Mouse (Mus musculus): ENCODE results near the gene Mrgpra1. TPM values are rescaled to one million over a fixed set of nuclear protein-coding genes. Genes with fewer than 3 reads are reported as not detected.
"Not testable (repeated sequence)": the region's sequence is repeated elsewhere in the genome, so short reads cannot be mapped to it uniquely, and the experiment has no call there.

Mrgpra1 gene
- total RNA-seq (2014; rRNA removed) (not detected in 2 replicates), polyA plus RNA-seq (2015; fragmentation: Nextera tagmentation; extraction: Ambion mirVana) (not detected in 2 replicates)

DNA sequence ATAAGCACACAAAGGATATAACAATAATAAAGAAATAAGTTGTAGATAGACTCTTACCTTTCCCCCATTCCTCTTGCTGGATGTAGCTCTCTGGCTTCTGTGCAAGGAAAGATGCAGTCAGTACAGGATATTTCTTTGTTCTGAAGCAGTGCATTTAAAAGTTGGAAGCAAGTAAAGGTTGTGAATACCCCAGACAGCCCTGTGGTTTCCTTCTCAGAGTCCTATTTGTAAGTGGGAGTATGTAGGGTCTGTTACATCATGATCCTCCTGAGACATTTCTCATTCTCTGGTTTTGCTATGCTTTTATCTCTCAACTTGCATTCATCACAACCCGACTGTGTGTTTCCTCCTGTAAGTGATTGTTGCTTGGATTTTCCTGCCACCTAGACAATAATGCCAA is at the start of gene Mrgpra1:
Gene Mrgpra1, minus strand, starts transcription at position 101 of the 400 bp plus-strand sequence.
- no peak for TF ChIP-seq CTCF (IDR thresholded peaks at IDR 0.05)
- Histone ChIP-seq H3K27me3 (ENCODE audit: insufficient read depth, low read length) (no peaks in the 10 kb centered on the region), H3K36me3 (ENCODE audit: insufficient read depth, low read length) (no peaks in the 10 kb centered on the region), H3K4me1 (ENCODE audit: insufficient read depth, low read length) (no peaks in the 10 kb centered on the region), H3K4me2 (ENCODE audit: low read depth, low read length, poor library complexity, severe bottlenecking) (no peak within 1 kb of the TSS), H3K9ac (replicated peaks; ENCODE audit: low read length, poor library complexity, severe bottlenecking) (no peak within 1 kb of the TSS), H3K9me3 (ENCODE audit: low read length) (peaks cover 21% of the 10 kb centered on the region; the same call in 1 of the 2 replicates), H3K27ac (ENCODE audit: low read depth, low read length) (no peak within 1 kb of the TSS), H3K4me3 (ENCODE audit: low read depth, low read length) (no peak within 1 kb of the TSS)
- DNase-seq (ENCODE audit: low spot score) (no peak), ATAC-seq (ENCODE audit: low FRiP score) (no peak)
- WGBS: 82% methylated on average over 1 of the region's 1 CpGs

DNA sequence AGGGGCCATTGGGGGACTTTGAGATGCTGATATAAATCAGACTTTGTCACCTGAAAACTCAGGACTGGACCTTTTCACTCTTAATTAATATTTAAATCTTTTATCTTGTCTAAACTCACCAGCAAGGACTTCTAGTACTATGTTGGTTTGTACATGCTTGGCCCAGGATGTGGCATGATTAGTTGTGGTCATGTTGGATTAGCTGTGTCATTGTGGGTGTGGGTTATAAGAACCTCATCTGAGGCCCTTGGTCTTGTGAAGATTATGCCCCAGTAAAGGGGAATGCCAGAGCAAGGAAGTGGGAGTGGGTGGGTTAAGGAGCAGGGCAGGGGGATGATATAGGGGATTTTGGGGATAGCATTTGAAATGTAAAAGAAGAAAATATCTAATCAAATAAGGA is 47.1 kb upstream of the Mrgpra1 start:
- DNase-seq (ENCODE audit: low spot score) (no peak), ATAC-seq (ENCODE audit: low FRiP score) (no peak)
- Histone ChIP-seq H3K9me3 (ENCODE audit: low read length) (peaks cover 12% of the 10 kb centered on the region; the same call in 1 of the 2 replicates), H3K4me3 (ENCODE audit: low read depth, low read length) (no peak overlapping the region), H3K9ac (replicated peaks; ENCODE audit: low read length, poor library complexity, severe bottlenecking) (no peak overlapping the region), H3K27me3 (ENCODE audit: insufficient read depth, low read length) (no peaks in the 10 kb centered on the region), H3K36me3 (ENCODE audit: insufficient read depth, low read length) (no peaks in the 10 kb centered on the region), H3K4me2 (ENCODE audit: low read depth, low read length, poor library complexity, severe bottlenecking) (no peak overlapping the region), H3K27ac (ENCODE audit: low read depth, low read length) (no peak overlapping the region), H3K4me1 (ENCODE audit: insufficient read depth, low read length) (no peaks in the 10 kb centered on the region)
- TF ChIP-seq CTCF (IDR thresholded peaks at IDR 0.05): no peak

DNA sequence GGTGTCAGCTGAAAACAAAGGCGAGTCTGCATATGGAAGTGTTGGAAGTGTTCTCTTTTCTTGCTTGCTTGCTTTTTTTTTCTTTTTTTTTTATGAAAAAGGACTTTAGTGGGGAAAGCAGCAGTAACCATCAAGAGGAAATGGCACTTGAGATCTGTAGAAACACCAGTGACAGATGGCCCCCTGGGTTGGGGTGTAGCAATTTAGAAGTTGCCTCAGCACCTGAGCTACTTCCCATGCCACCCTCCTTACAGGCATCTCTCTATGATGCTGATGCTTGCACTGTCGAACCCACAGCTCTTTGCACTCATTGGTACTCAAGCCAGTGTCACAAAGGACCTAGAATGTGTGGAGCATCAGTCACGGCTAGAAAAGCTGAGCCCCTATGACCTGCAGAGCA is 5.6 kb downstream of the Mrgpra1 start:
- DNase-seq (ENCODE audit: low spot score): no peak
- ATAC-seq (ENCODE audit: low FRiP score): no peak

GRCm38 (mm10) chr7:47345905-47346478 is 8.0 kb downstream of the Mrgpra1 start:
- DNase-seq (ENCODE audit: low spot score): no peak
- TF ChIP-seq CTCF (IDR thresholded peaks at IDR 0.05): no peak
- no peaks in the 10 kb centered on the region for H3K4me1 ChIP-seq (ENCODE audit: insufficient read depth, low read length)
- no peaks in the 10 kb centered on the region for H3K27me3 ChIP-seq (ENCODE audit: insufficient read depth, low read length)
- H3K9ac ChIP-seq (replicated peaks; ENCODE audit: low read length, poor library complexity, severe bottlenecking): no peak overlapping the region
- H3K9me3 ChIP-seq (ENCODE audit: low read length): peaks cover 27% of the 10 kb centered on the region; the same call in 1 of the 2 replicates
- no peak overlapping the region for H3K27ac ChIP-seq (ENCODE audit: low read depth, low read length)
- no peak for ATAC-seq (ENCODE audit: low FRiP score)
- no peak overlapping the region for H3K4me2 ChIP-seq (ENCODE audit: low read depth, low read length, poor library complexity, severe bottlenecking)
- H3K36me3 ChIP-seq (ENCODE audit: insufficient read depth, low read length): no peaks in the 10 kb centered on the region
- WGBS: 90% methylated on average over 4 of the region's 4 CpGs
- H3K4me3 ChIP-seq (ENCODE audit: low read depth, low read length): no peak overlapping the region

More for the DNA sequence above, 5.6 kb downstream of the Mrgpra1 start:
- H3K4me3 ChIP-seq (ENCODE audit: low read depth, low read length): no peak overlapping the region
- no peak overlapping the region for H3K9ac ChIP-seq (replicated peaks; ENCODE audit: low read length, poor library complexity, severe bottlenecking)
- 75% methylated on average over 3 of the region's 3 CpGs for WGBS
- H3K27me3 ChIP-seq (ENCODE audit: insufficient read depth, low read length): no peaks in the 10 kb centered on the region
- H3K9me3 ChIP-seq (ENCODE audit: low read length): peaks cover 24% of the 10 kb centered on the region; the same call in 1 of the 2 replicates
- H3K36me3 ChIP-seq (ENCODE audit: insufficient read depth, low read length): no peaks in the 10 kb centered on the region
- H3K4me2 ChIP-seq (ENCODE audit: low read depth, low read length, poor library complexity, severe bottlenecking): no peak overlapping the region
- TF ChIP-seq CTCF (IDR thresholded peaks at IDR 0.05): no peak
- no peak overlapping the region for H3K27ac ChIP-seq (ENCODE audit: low read depth, low read length)
- no peaks in the 10 kb centered on the region for H3K4me1 ChIP-seq (ENCODE audit: insufficient read depth, low read length)

DNA sequence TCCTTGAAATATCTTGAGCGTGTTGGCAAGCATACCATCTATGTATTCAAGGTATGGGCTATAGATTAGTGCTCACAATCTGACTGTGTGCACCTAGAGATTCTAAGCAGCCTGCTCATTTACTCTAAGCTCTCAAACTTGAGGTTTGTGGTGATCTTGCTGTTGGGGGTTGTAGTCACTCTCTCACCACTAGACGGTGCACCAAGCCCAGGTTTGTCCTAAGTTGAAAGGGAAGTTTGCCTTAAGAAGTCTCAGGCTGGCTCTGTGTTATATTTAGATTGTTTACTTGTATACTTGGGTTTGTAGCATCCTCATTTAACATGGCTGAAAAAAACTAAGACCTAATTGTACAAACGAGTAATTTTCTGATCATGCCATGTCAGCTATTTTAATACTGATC is 12.2 kb downstream of the Mrgpra1 start:
- H3K27ac ChIP-seq (ENCODE audit: low read depth, low read length); H3K4me1 ChIP-seq (ENCODE audit: insufficient read depth, low read length); H3K4me2 ChIP-seq (ENCODE audit: low read depth, low read length, poor library complexity, severe bottlenecking); H3K27me3 ChIP-seq (ENCODE audit: insufficient read depth, low read length); H3K4me3 ChIP-seq (ENCODE audit: low read depth, low read length); DNase-seq (ENCODE audit: low spot score); H3K9ac ChIP-seq (replicated peaks; ENCODE audit: low read length, poor library complexity, severe bottlenecking); H3K36me3 ChIP-seq (ENCODE audit: insufficient read depth, low read length); ATAC-seq (ENCODE audit: low FRiP score): not testable (repeated sequence)
- 75% methylated on average over 3 of the region's 3 CpGs for WGBS
- H3K9me3 ChIP-seq (ENCODE audit: low read length): peaks cover 13% of the 10 kb centered on the region; the same call in 1 of the 2 replicates

DNA sequence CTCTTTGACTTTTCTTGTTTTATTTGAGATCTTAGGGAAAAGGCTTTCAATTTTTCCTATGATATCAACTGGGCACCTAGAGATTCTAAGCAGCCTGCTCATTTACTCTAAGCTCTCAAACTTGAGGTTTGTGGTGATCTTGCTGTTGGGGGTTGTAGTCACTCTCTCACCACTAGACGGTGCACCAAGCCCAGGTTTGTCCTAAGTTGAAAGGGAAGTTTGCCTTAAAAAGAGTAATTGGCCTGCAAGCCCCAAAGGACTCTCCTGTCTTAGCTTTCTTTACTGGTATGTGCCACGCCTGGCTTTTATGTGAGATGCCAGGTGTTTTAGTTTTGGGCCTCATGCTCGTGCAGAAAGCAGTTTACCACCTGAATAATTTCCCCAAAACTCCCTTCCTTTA is 12.7 kb downstream of the Mrgpra1 start:
- DNase-seq (ENCODE audit: low spot score); ATAC-seq (ENCODE audit: low FRiP score): not testable (repeated sequence)
- WGBS: 68% methylated on average over 3 of the region's 3 CpGs

More for the DNA sequence above, 12.7 kb downstream of the Mrgpra1 start:
- not testable (repeated sequence) for H3K9ac ChIP-seq (replicated peaks; ENCODE audit: low read length, poor library complexity, severe bottlenecking); H3K4me3 ChIP-seq (ENCODE audit: low read depth, low read length); H3K4me2 ChIP-seq (ENCODE audit: low read depth, low read length, poor library complexity, severe bottlenecking); H3K9me3 ChIP-seq (ENCODE audit: low read length); H3K27me3 ChIP-seq (ENCODE audit: insufficient read depth, low read length); H3K27ac ChIP-seq (ENCODE audit: low read depth, low read length); H3K36me3 ChIP-seq (ENCODE audit: insufficient read depth, low read length); H3K4me1 ChIP-seq (ENCODE audit: insufficient read depth, low read length)
